Mouse (Mus musculus) adrenal gland, adult 2 months (tissue): ENCODE measurements around the gene Slc23a2. TPM values are rescaled to one million over a fixed set of nuclear protein-coding genes. Genes with fewer than 3 reads are reported as not detected.

Source experiments
- DNase-seq: peaks from one replicate; pipeline ENCODE4 v3.0.0; 2021
- polyA plus RNA-seq: library from polyadenylated mRNA; depleted of rRNA; stranded (reverse); fragments of >200 nt; gene quantifications from 2 replicates; pipeline ENCODE4 v1.2.3, GENCODE M21; 2012
- total RNA-seq, 2 experiments: library from RNA; stranded (reverse); gene quantifications; 2 replicates each; pipeline ENCODE4 v1.2.3; 2021

Slc23a2 gene
- total and polyA plus RNA-seq, 3 experiments: 59.7 to 206 (median 80.6) TPM

- no peak for DNase-seq
These were observed 10.2 kb downstream of the Slc23a2 start for GRCm38 (mm10) chr2:132134758-132135157.

GRCm38 (mm10) chr2:132133436-132133835 lies 11.5 kb downstream of the Slc23a2 start:
- DNase-seq: no peak

GRCm38 (mm10) chr2:132131266-132131665 lies 13.6 kb downstream of the Slc23a2 start:
- DNase-seq: peak; percentile 90

- DNase-seq: no peak
These were observed 14.9 kb downstream of the Slc23a2 start for GRCm38 (mm10) chr2:132129980-132130379.

- DNase-seq: no peak
These were observed 15.7 kb downstream of the Slc23a2 start for GRCm38 (mm10) chr2:132129247-132129646.

GRCm38 (mm10) chr2:132127904-132128303 lies 17.0 kb downstream of the Slc23a2 start:
- no peak for DNase-seq

- no peak for DNase-seq
These were observed 18.6 kb downstream of the Slc23a2 start for GRCm38 (mm10) chr2:132126292-132126691.

GRCm38 (mm10) chr2:132123063-132123462 lies 21.8 kb downstream of the Slc23a2 start:
- no peak for DNase-seq

GRCm38 (mm10) chr2:132121050-132121449 lies 23.9 kb downstream of the Slc23a2 start:
- DNase-seq: no peak

GRCm38 (mm10) chr2:132118646-132119045 lies 26.3 kb downstream of the Slc23a2 start:
- DNase-seq: no peak

- DNase-seq: peak; percentile 62
These were observed 29.0 kb downstream of the Slc23a2 start for GRCm38 (mm10) chr2:132115936-132116335.

- no peak for DNase-seq
These were observed 29.6 kb downstream of the Slc23a2 start for GRCm38 (mm10) chr2:132115344-132115743.

GRCm38 (mm10) chr2:132113962-132114759 lies 30.7 kb downstream of the Slc23a2 start:
- DNase-seq: no peak

- DNase-seq: no peak
These were observed 32.6 kb downstream of the Slc23a2 start for GRCm38 (mm10) chr2:132112319-132112718.

- no peak for DNase-seq
These were observed 33.0 kb downstream of the Slc23a2 start for GRCm38 (mm10) chr2:132111905-132112304.

- DNase-seq: peak; percentile 59
These were observed 33.6 kb downstream of the Slc23a2 start for GRCm38 (mm10) chr2:132111266-132111665.

GRCm38 (mm10) chr2:132110702-132111101 lies 34.2 kb downstream of the Slc23a2 start:
- no peak for DNase-seq

- DNase-seq: no peak
These were observed 35.9 kb downstream of the Slc23a2 start for GRCm38 (mm10) chr2:132108988-132109387.

- peak; percentile 70 for DNase-seq
These were observed 37.3 kb downstream of the Slc23a2 start for GRCm38 (mm10) chr2:132107611-132108010.

- peak; percentile 83 for DNase-seq
These were observed 38.8 kb downstream of the Slc23a2 start for GRCm38 (mm10) chr2:132106069-132106468.

GRCm38 (mm10) chr2:132103265-132103664 lies 41.6 kb downstream of the Slc23a2 start:
- DNase-seq: peak; percentile 76

- no peak for DNase-seq
These were observed 42.3 kb downstream of the Slc23a2 start for GRCm38 (mm10) chr2:132102505-132103130.

GRCm38 (mm10) chr2:132098942-132099672 lies 45.8 kb downstream of the Slc23a2 start:
- peak; percentile 52 for DNase-seq
